Mouse (Mus musculus) hindbrain, embryonic 11.5 days (tissue): Measurements from ENCODE around the gene Mroh7. TPM values are rescaled to one million over a fixed set of nuclear protein-coding genes. Genes with fewer than 3 reads are reported as not detected.
A peak's percentile ranks its signal among the peaks of the same experiment; 100 is the strongest.

Experiments used
- ATAC-seq: fragments of 200-750 bp; cut with Nextera tagmentation; 2 replicates; pipeline ENCODE4 v1.8.0; 2017; ENCODE audit warnings: mild to moderate bottlenecking, moderate TSS enrichment, moderate library complexity; ENCODE audit not compliant: low FRiP score
- DNase-seq: peaks from one replicate; pipeline ENCODE4 v3.0.0-alpha.2; 2015; ENCODE audit warnings: low spot score
- H3K27ac ChIP-seq: fragments of 300-500 bp; sonication (generic); 2 replicates; pipeline ENCODE4 v1.5.1; 2014; ENCODE audit warnings: mild to moderate bottlenecking, low read depth, low read length
- H3K27me3 ChIP-seq: fragments of 300-500 bp; sonication (generic); 2 replicates; pipeline ENCODE4 v1.6.1; 2014; ENCODE audit warnings: mild to moderate bottlenecking, low read length, moderate library complexity, mixed read lengths; ENCODE audit not compliant: control insufficient read depth, insufficient read depth
- H3K36me3 ChIP-seq: fragments of 300-500 bp; sonication (generic); 2 replicates; pipeline ENCODE4 v1.6.1; 2014; ENCODE audit warnings: mild to moderate bottlenecking, low read length, moderate library complexity, mixed read lengths; ENCODE audit not compliant: control insufficient read depth, insufficient read depth
- H3K4me1 ChIP-seq: fragments of 300-500 bp; sonication (generic); replicated peaks from 2 replicates; pipeline ENCODE4 v1.6.1; 2014; ENCODE audit warnings: low read length, mixed read lengths; ENCODE audit not compliant: control insufficient read depth, insufficient read depth
- H3K4me2 ChIP-seq: fragments of 300-500 bp; sonication (generic); replicated peaks from 2 replicates; pipeline ENCODE4 v1.6.1; 2014; ENCODE audit warnings: mild to moderate bottlenecking, low read depth, low read length
- H3K4me3 ChIP-seq: fragments of 300-500 bp; sonication (generic); 2 replicates; pipeline ENCODE4 v1.5.1; 2014; ENCODE audit warnings: low read depth, low read length
- H3K9ac ChIP-seq: fragments of 300-500 bp; sonication (generic); 2 replicates; pipeline ENCODE4 v1.6.1; 2014; ENCODE audit warnings: low read depth, low read length
- H3K9me3 ChIP-seq: fragments of 300-500 bp; sonication (generic); 2 replicates; pipeline ENCODE4 v1.6.1; 2016; ENCODE audit warnings: low read length; ENCODE audit not compliant: control insufficient read depth
- WGBS: fragments of 180-500 bp; shearing (Covaris S2); extraction: QIAGEN DNeasy Blood & Tissue Kit; methylation state at CpG from one replicate; pipeline ENCODE4 v1.1.7; 2014; 5-methylcytosine and 5-hydroxymethylcytosine counted together
- polyA plus RNA-seq: library from polyadenylated mRNA; unstranded; fragments of >200 nt; fragmentation: Nextera tagmentation; extraction: Ambion mirVana; gene quantifications from 2 replicates; pipeline ENCODE4 v1.2.1, GENCODE M21; 2014

Mroh7 gene
- polyA plus RNA-seq, 1 experiment from 2014 or later = 0.25 TPM

DNA sequence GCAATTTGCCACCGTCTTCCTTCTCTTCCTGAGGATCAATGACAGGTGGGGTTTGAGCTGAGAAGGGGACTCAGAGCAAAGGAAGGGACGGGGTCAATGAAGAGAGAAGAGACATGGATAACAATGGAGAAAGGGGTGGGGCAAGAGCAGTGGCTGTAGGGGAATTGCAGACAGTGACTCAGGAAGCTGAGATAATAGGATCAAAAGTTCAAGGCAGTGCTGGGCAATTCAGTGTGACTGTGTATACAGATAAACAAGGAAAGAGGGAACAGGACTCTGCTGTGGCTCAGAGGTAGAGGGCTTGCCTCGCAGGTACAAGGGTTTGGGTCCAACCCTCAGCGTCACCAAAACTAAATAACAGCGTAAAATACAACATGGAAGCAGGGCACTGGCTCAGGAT lies 22.8 kb downstream of the Mroh7 start:
- no peak for DNase-seq
- H3K9ac ChIP-seq = no peak overlapping the region
- H3K4me2 ChIP-seq = no peak overlapping the region
- H3K4me1 ChIP-seq = no peaks in the 10 kb centered on the region
- ATAC-seq = no peak
- no peak overlapping the region for H3K4me3 ChIP-seq
- H3K36me3 ChIP-seq = no peaks in the 10 kb centered on the region
- H3K27ac ChIP-seq = no peak overlapping the region
- no peaks in the 10 kb centered on the region for H3K9me3 ChIP-seq
- WGBS = 50% methylated on average over 5 of the region's 5 CpGs
- H3K27me3 ChIP-seq = no peaks in the 10 kb centered on the region

GRCm38 (mm10) chr4:106705096-106705665 lies 25.5 kb downstream of the Mroh7 start:
- H3K9ac ChIP-seq = peak overlapping the region; percentile 2; the same call in 1 of the 2 replicates
- DNase-seq (no peak), ATAC-seq (no peak)
- H3K4me2 ChIP-seq = no peak overlapping the region
- WGBS = 43% methylated on average over 8 of the region's 8 CpGs
- H3K4me1 ChIP-seq = no peaks in the 10 kb centered on the region
- H3K36me3 ChIP-seq = no peaks in the 10 kb centered on the region
- no peak overlapping the region for H3K4me3 ChIP-seq
- no peaks in the 10 kb centered on the region for H3K27me3 ChIP-seq
- H3K27ac ChIP-seq = no peak overlapping the region
- no peaks in the 10 kb centered on the region for H3K9me3 ChIP-seq

- DNase-seq (no peak), ATAC-seq (no peak)
- H3K4me3 ChIP-seq = no peak overlapping the region
- H3K9ac ChIP-seq = no peak overlapping the region
- no peaks in the 10 kb centered on the region for H3K36me3 ChIP-seq
- H3K27ac ChIP-seq = no peak overlapping the region
- 73% methylated on average over 11 of the region's 11 CpGs for WGBS
- H3K27me3 ChIP-seq = no peaks in the 10 kb centered on the region
- H3K4me1 ChIP-seq = no peaks in the 10 kb centered on the region
- no peaks in the 10 kb centered on the region for H3K9me3 ChIP-seq
- no peak overlapping the region for H3K4me2 ChIP-seq
Observed at GRCm38 (mm10) chr4:106704416-106704815, 26.3 kb downstream of the Mroh7 start.

DNA sequence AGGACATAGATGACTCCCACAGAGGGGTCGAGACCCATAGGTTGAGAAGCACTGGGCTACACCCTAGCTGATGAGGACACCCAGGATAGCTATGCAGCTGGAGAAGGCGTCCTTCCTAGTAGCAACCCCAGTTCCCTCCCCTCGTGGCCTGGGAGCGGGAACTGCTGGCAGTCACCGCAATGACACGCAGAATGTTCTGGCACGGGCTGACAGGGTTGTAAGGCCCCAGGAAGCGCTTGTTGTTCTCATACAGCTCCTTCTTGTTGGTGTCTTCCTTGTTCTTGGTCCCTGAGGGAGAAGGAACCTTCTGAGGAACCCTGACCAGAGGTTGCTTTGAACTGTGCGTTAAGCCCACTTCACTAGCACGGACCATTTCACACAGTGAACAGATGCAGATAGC lies 26.8 kb downstream of the Mroh7 start:
- Histone ChIP-seq H3K27ac (no peak overlapping the region), H3K4me1 (no peaks in the 10 kb centered on the region), H3K9me3 (no peaks in the 10 kb centered on the region), H3K4me2 (no peak overlapping the region), H3K27me3 (no peaks in the 10 kb centered on the region), H3K4me3 (no peak overlapping the region), H3K36me3 (no peaks in the 10 kb centered on the region), H3K9ac (no peak overlapping the region)
- no peak for ATAC-seq
- WGBS = 80% methylated on average over 10 of the region's 10 CpGs
- DNase-seq = no peak

DNA sequence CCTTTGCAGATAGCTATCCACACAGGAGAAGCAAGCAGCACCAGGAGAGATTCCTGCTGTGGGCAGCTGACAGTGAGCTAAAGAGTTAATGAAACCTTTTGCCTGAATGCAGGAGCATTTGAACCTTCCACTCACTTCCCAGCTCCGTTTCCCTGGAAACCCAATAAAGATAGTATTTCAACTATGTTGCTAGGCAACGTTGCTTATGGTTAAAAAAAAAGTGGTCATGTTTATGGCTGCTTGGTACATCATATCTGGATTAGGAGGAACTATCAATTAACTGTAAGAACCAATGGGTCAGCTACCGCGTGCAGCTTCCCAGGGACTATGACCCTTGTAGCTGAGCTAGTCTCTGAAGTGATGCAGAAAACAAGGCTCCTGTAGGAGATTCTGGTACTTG lies 29.9 kb downstream of the Mroh7 start:
- no peaks in the 10 kb centered on the region for H3K27me3 ChIP-seq
- no peak overlapping the region for H3K9ac ChIP-seq
- H3K9me3 ChIP-seq = no peaks in the 10 kb centered on the region
- H3K4me1 ChIP-seq = no peaks in the 10 kb centered on the region
- DNase-seq (no peak), ATAC-seq (no peak)
- H3K4me3 ChIP-seq = no peak overlapping the region
- no peaks in the 10 kb centered on the region for H3K36me3 ChIP-seq
- no peak overlapping the region for H3K27ac ChIP-seq
- 61% methylated on average over 4 of the region's 4 CpGs for WGBS
- no peak overlapping the region for H3K4me2 ChIP-seq

GRCm38 (mm10) chr4:106699989-106700388 lies 30.7 kb downstream of the Mroh7 start:
- ATAC-seq (peak; percentile 22; the same call in 1 of the 2 replicates), DNase-seq (peak; percentile 75)
- H3K4me1 ChIP-seq = no peaks in the 10 kb centered on the region
- H3K27me3 ChIP-seq = no peaks in the 10 kb centered on the region
- 16% methylated on average over 9 of the region's 9 CpGs for WGBS
- no peaks in the 10 kb centered on the region for H3K36me3 ChIP-seq
- H3K9me3 ChIP-seq = no peaks in the 10 kb centered on the region
- no peak overlapping the region for H3K27ac ChIP-seq
- H3K4me3 ChIP-seq = no peak overlapping the region
- H3K4me2 ChIP-seq = no peak overlapping the region
- H3K9ac ChIP-seq = no peak overlapping the region

- WGBS = 82% methylated on average over 15 of the region's 15 CpGs
- no peak for DNase-seq
- H3K36me3 ChIP-seq = no peaks in the 10 kb centered on the region
- no peaks in the 10 kb centered on the region for H3K9me3 ChIP-seq
- H3K27ac ChIP-seq = no peak overlapping the region
- no peak overlapping the region for H3K9ac ChIP-seq
- no peak for ATAC-seq
- no peak overlapping the region for H3K4me2 ChIP-seq
- no peaks in the 10 kb centered on the region for H3K4me1 ChIP-seq
- no peaks in the 10 kb centered on the region for H3K27me3 ChIP-seq
- no peak overlapping the region for H3K4me3 ChIP-seq
Observed at GRCm38 (mm10) chr4:106693841-106694430, 36.8 kb downstream of the Mroh7 start.

GRCm38 (mm10) chr4:106688636-106689296 lies 42.0 kb downstream of the Mroh7 start:
- Histone ChIP-seq H3K36me3 (no peaks in the 10 kb centered on the region), H3K4me1 (no peaks in the 10 kb centered on the region), H3K4me2 (no peak overlapping the region), H3K9ac (no peak overlapping the region), H3K9me3 (no peaks in the 10 kb centered on the region), H3K4me3 (no peak overlapping the region), H3K27ac (no peak overlapping the region), H3K27me3 (no peaks in the 10 kb centered on the region)
- ATAC-seq (no peak), DNase-seq (no peak)
- 60% methylated on average over 3 of the region's 3 CpGs for WGBS

DNA sequence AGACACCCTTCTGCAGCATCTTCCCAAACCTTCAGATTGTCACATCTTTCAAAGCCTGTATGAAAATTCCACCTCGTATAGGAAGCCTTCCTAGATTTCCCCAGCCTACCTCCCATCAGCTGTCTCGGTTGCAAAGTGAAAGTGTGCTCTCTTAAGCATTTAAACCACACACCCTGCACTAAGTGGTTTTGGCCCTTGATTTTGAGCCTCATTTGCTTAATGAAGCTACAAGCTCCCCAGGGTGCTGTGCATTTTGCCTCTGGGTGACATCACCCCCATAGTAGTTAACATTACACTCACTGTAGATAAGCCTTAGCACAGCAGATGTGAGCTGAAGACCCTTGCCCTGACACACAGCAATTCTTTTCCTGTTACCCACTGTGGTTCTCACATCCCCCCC lies 49.8 kb downstream of the Mroh7 start:
- ATAC-seq (no peak), DNase-seq (no peak)
- Histone ChIP-seq H3K9ac (no peak overlapping the region), H3K9me3 (no peaks in the 10 kb centered on the region), H3K4me2 (no peak overlapping the region), H3K27ac (no peak overlapping the region), H3K4me3 (no peak overlapping the region), H3K36me3 (no peaks in the 10 kb centered on the region), H3K4me1 (0 out of 2 replicates have a peak, but pooled peaks cover 2% of the 10 kb centered on the region), H3K27me3 (no peaks in the 10 kb centered on the region)
- 53% methylated on average over 2 of the region's 2 CpGs for WGBS
